Comparison of ENCODE assay signal across 8 mouse cellular contexts in the genomic region with DNA sequence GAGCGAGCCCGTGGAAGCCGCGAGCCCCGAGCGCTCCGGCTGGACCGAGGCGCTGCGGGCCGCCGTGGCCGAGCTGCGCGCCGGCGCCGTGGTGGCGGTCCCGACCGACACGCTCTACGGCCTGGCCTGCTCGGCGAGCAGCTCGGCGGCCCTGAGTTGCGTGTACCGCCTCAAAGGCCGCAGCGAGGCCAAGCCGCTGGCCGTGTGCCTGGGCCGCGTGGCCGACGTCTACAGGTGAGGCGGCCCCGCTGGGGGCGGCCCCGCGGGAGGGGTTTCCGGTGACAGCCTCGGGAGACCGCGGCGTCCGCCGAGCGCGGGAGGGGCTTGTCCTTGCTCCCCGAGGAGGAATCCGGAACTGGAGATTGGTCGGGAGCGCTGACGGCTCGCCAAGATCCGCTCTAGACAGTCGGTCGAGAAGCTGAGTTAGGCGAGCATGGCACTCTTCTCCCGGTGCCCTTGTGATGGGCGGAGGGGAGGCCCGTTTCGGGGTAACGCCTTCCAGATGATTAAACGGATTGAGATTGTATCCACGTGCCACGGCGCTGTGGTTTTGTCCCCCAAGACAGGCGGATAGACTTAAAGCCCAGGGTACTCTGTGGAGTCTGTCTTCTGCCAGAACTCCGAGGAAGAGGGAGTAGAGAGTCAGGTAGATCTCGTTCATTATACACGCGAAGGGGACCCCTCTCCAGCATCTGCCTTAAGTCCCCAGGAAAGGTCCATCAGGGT. TPM values are rescaled to one million over a fixed set of nuclear protein-coding genes. Genes with fewer than 3 reads are reported as not detected.
DNase-seq lines count a peak whose midpoint lies in the region; ATAC-seq and TF ChIP-seq lines count a peak whose summit lies in the region.

A gene (minus strand): TSS at position 264 of the 726 bp plus-strand sequence.

- peaks cover 16% of the 10 kb centered on the region; the same call in 1 of the 2 replicates for H3K79me2 ChIP-seq in liver, adult 2 months (ENCODE audit: control insufficient read depth, insufficient read depth, low read length)

- H3K4me2 ChIP-seq in heart, embryonic 11.5 days, result peak within 1 kb of the TSS; percentile 76
- H3K4me2 ChIP-seq in kidney, embryonic 15.5 days, result peak within 1 kb of the TSS; percentile 75

- peak within 1 kb of the TSS; percentile 93 for H3K27ac ChIP-seq in heart, embryonic 11.5 days (ENCODE audit: low read depth, low read length)
- H3K27ac ChIP-seq in kidney, embryonic 15.5 days, result peak within 1 kb of the TSS; percentile 91
- peak within 1 kb of the TSS; percentile 77 for H3K27ac ChIP-seq in liver, adult 2 months (replicated peaks; ENCODE audit: insufficient read depth, low read depth, low read length)

- H3K9me3 ChIP-seq in heart, embryonic 11.5 days (replicated peaks; ENCODE audit: control insufficient read depth, low read length), result no peaks in the 10 kb centered on the region
- no peaks in the 10 kb centered on the region for H3K9me3 ChIP-seq in kidney, embryonic 15.5 days (replicated peaks)

- ATAC-seq in erythroblast, adult 5-6 weeks (replicated peaks; ENCODE audit: low FRiP score, poor library complexity, severe bottlenecking), result peak; percentile 13; the same call in 1 of the 2 replicates
- peak; percentile 63 for ATAC-seq in heart, embryonic 11.5 days (replicated peaks; ENCODE audit: insufficient number of reproducible peaks, low FRiP score, low TSS enrichment)
- peak; percentile 58 for ATAC-seq in kidney, embryonic 15.5 days (replicated peaks; ENCODE audit: low FRiP score)

- H3K9ac ChIP-seq in heart, embryonic 11.5 days (ENCODE audit: low read depth, low read length), result peak within 1 kb of the TSS; percentile 88
- peak within 1 kb of the TSS; percentile 87 for H3K9ac ChIP-seq in kidney, embryonic 15.5 days
- H3K9ac ChIP-seq in liver, adult 2 months (ENCODE audit: low read depth, low read length), result peak within 1 kb of the TSS; percentile 97

- WGBS in heart, embryonic 11.5 days (ENCODE audit: insufficient replicate concordance), result under 1% methylated on average over 73 of the region's 75 CpGs
- under 1% methylated on average over 68 of the region's 75 CpGs for WGBS in kidney, embryonic 15.5 days
- WGBS in liver, adult 2 months, result under 1% methylated on average over 75 of the region's 75 CpGs

- H3K4me1 ChIP-seq in heart, embryonic 11.5 days (ENCODE audit: control insufficient read depth, insufficient read depth, low read length), result peaks cover 11% of the 10 kb centered on the region
- peaks cover 37% of the 10 kb centered on the region for H3K4me1 ChIP-seq in kidney, embryonic 15.5 days
- peaks cover 13% of the 10 kb centered on the region for H3K4me1 ChIP-seq in liver, adult 2 months (ENCODE audit: control insufficient read depth, insufficient read depth, low read length)

- no peaks in the 10 kb centered on the region for H3K27me3 ChIP-seq in heart, embryonic 11.5 days (ENCODE audit: control insufficient read depth, insufficient read depth, low read length)
- no peaks in the 10 kb centered on the region for H3K27me3 ChIP-seq in kidney, embryonic 15.5 days
- no peaks in the 10 kb centered on the region for H3K27me3 ChIP-seq in liver, adult 2 months (ENCODE audit: control insufficient read depth, insufficient read depth, low read length)

- peaks cover 4% of the 10 kb centered on the region; the same call in 1 of the 2 replicates for H3K36me3 ChIP-seq in heart, embryonic 11.5 days (ENCODE audit: control insufficient read depth, insufficient read depth, low read length)
- H3K36me3 ChIP-seq in kidney, embryonic 15.5 days, result peaks cover 35% of the 10 kb centered on the region
- peaks cover 28% of the 10 kb centered on the region for H3K36me3 ChIP-seq in liver, adult 2 months (ENCODE audit: control insufficient read depth, insufficient read depth, low read length)

- TF ChIP-seq POLR2A in liver, adult 2 months (IDR thresholded peaks at IDR 0.05; ENCODE audit: extremely low read depth, insufficient read depth, low read length), result no peak

- no peak for TF ChIP-seq CTCF in liver, adult 2 months (IDR thresholded peaks at IDR 0.05; ENCODE audit: low read depth, low read length)

- peak within 1 kb of the TSS; percentile 92 for H3K4me3 ChIP-seq in heart, embryonic 11.5 days (ENCODE audit: low read depth, low read length)
- peak within 1 kb of the TSS; percentile 98 for H3K4me3 ChIP-seq in kidney, embryonic 15.5 days (replicated peaks)
- H3K4me3 ChIP-seq in liver, adult 2 months (ENCODE audit: insufficient read depth, low read depth, low read length), result peak within 1 kb of the TSS; percentile 87

- peak; percentile 87 for DNase-seq in CD4-positive helper T cell, adult 2 months (ENCODE audit: low read depth, low spot score)
- DNase-seq in brain, adult 2 months (ENCODE audit: low read depth, low spot score), result peak; percentile 86
- DNase-seq in liver, adult 2 months (ENCODE audit: extremely low read depth, low read depth, low spot score), result peak; percentile 60
- DNase-seq in monocyte, adult 2 months (ENCODE audit: low read depth in 1 of 2, low spot score in 2 of 2), result peak; percentile 45 to 65
- peak; percentile 67 to 71 for DNase-seq in spleen, postnatal 36 days (ENCODE audit: low spot score in 2 of 2)

RNA-seq across cellular contexts. Expression of the gene that starts here (rescaled TPM):
- total RNA-seq in erythroblast, adult 5-6 weeks (2015; ENCODE audit: low replicate concordance), result 5.8 TPM in 1 of 2 replicates, not detected in the other
- 0.70 and 3.3 TPM in 2 replicates for total RNA-seq in erythroblast, adult 5-6 weeks (2017; ENCODE audit: low replicate concordance)
- 41.4 and 46.3 TPM in 2 replicates for polyA plus RNA-seq in heart, embryonic 11.5 days (2014; fragmentation: Nextera tagmentation; extraction: Ambion mirVana)
- 46.9 and 50.3 TPM in 2 replicates for polyA plus RNA-seq in kidney, embryonic 15.5 days (2015; fragmentation: Nextera tagmentation; extraction: Ambion mirVana)
- 35.5 and 41.5 TPM in 2 replicates for total RNA-seq in liver, adult 2 months (2014; rRNA removed)
- 43.5 and 49.9 TPM in 2 replicates for polyA plus RNA-seq in liver, adult 2 months (2012; rRNA removed)

Comparison
In these comparisons a context has a peak if more than half of its experiments do, and no peak if none do; other contexts are left out.
1. Peak in every context shown above with its lines: DNase-seq, ATAC-seq, H3K4me3 ChIP-seq and H3K27ac ChIP-seq.
2. ATAC-seq: peak in every context shown above with its lines; median percentile 63 in heart, embryonic 11.5 days; 58 in kidney, embryonic 15.5 days; 13 in erythroblast, adult 5-6 weeks.